Mouse (Mus musculus) kidney, embryonic 15.5 days (tissue): ENCODE results near the gene Rbm20. TPM values are rescaled to one million over a fixed set of nuclear protein-coding genes. Genes with fewer than 3 reads are reported as not detected.

Experiments
- ATAC-seq: fragments of 200-750 bp; cut with Nextera tagmentation; replicated peaks from 2 replicates; pipeline ENCODE4 v1.8.0; 2017; ENCODE audit warnings: moderate TSS enrichment; ENCODE audit not compliant: low FRiP score
- H3K27ac ChIP-seq: fragments of 300-500 bp; sonication (generic); 2 replicates; pipeline ENCODE4 v1.5.1; 2015; ENCODE audit warnings: mild to moderate bottlenecking, inconsistent platforms
- H3K27me3 ChIP-seq: fragments of 300-500 bp; sonication (generic); 2 replicates; pipeline ENCODE4 v1.6.1; 2015; ENCODE audit warnings: inconsistent platforms
- H3K36me3 ChIP-seq: fragments of 300-500 bp; sonication (generic); 2 replicates; pipeline ENCODE4 v1.6.1; 2015; ENCODE audit warnings: inconsistent platforms
- H3K4me1 ChIP-seq: fragments of 300-500 bp; sonication (generic); 2 replicates; pipeline ENCODE4 v1.6.1; 2015; ENCODE audit warnings: inconsistent platforms
- H3K4me2 ChIP-seq: fragments of 300-500 bp; sonication (generic); 2 replicates; pipeline ENCODE4 v1.6.1; 2015; ENCODE audit warnings: moderate library complexity, mild to moderate bottlenecking, inconsistent platforms
- H3K4me3 ChIP-seq: fragments of 300-500 bp; sonication (generic); replicated peaks from 2 replicates; pipeline ENCODE4 v1.5.1; 2015; ENCODE audit warnings: mild to moderate bottlenecking, inconsistent platforms
- H3K9ac ChIP-seq: fragments of 300-500 bp; sonication (generic); 2 replicates; pipeline ENCODE4 v1.6.1; 2015; ENCODE audit warnings: mild to moderate bottlenecking, inconsistent platforms
- H3K9me3 ChIP-seq: fragments of 300-500 bp; sonication (generic); replicated peaks from 2 replicates; pipeline ENCODE4 v1.6.1; 2016; ENCODE audit warnings: inconsistent platforms
- WGBS: fragments of 180-500 bp; shearing (Covaris S2); methylation state at CpG from one replicate; pipeline ENCODE4 v1.1.7; 2015; ENCODE audit warnings: mixed read lengths; 5-methylcytosine and 5-hydroxymethylcytosine counted together
- polyA plus RNA-seq: library from polyadenylated mRNA; unstranded; fragments of >200 nt; fragmentation: Nextera tagmentation; extraction: Ambion mirVana; gene quantifications from 2 replicates; pipeline ENCODE4 v1.2.1, GENCODE M21; 2015

Gene Rbm20
- polyA plus RNA-seq, 1 experiment from 2014 or later = 2.9 TPM

- H3K4me2 ChIP-seq = no peak overlapping the region
- no peak for ATAC-seq
- WGBS = 82% methylated on average over 9 of the region's 9 CpGs
- peaks cover 28% of the 10 kb centered on the region for H3K4me1 ChIP-seq
- no peak overlapping the region for H3K4me3 ChIP-seq
- H3K27me3 ChIP-seq = no peaks in the 10 kb centered on the region
- no peak overlapping the region for H3K9ac ChIP-seq
- no peak overlapping the region for H3K27ac ChIP-seq
- H3K9me3 ChIP-seq = no peaks in the 10 kb centered on the region
- H3K36me3 ChIP-seq = no peaks in the 10 kb centered on the region
Observed at GRCm38 (mm10) chr19:53701434-53701833, 24.3 kb downstream of the Rbm20 start.

GRCm38 (mm10) chr19:53704895-53705823 lies 28.1 kb downstream of the Rbm20 start:
- 7% methylated on average over 29 of the region's 29 CpGs for WGBS
- peak; percentile 86 for ATAC-seq
- Histone ChIP-seq H3K4me2 (peak overlapping the region; percentile 72), H3K9ac (peak overlapping the region; percentile 35; the same call in 1 of the 2 replicates), H3K4me3 (peak overlapping the region; percentile 41), H3K27ac (no peak overlapping the region), H3K9me3 (no peaks in the 10 kb centered on the region), H3K4me1 (peaks cover 11% of the 10 kb centered on the region), H3K27me3 (no peaks in the 10 kb centered on the region), H3K36me3 (no peaks in the 10 kb centered on the region)

GRCm38 (mm10) chr19:53708401-53708800 lies 31.3 kb downstream of the Rbm20 start:
- H3K27me3 ChIP-seq = no peaks in the 10 kb centered on the region
- peaks cover 25% of the 10 kb centered on the region for H3K4me1 ChIP-seq
- WGBS = 80% methylated on average over 11 of the region's 11 CpGs
- H3K4me3 ChIP-seq = no peak overlapping the region
- ATAC-seq = no peak
- H3K27ac ChIP-seq = no peak overlapping the region
- no peak overlapping the region for H3K4me2 ChIP-seq
- H3K9me3 ChIP-seq = no peaks in the 10 kb centered on the region
- H3K9ac ChIP-seq = no peak overlapping the region
- no peaks in the 10 kb centered on the region for H3K36me3 ChIP-seq

GRCm38 (mm10) chr19:53710861-53711260 lies 33.8 kb downstream of the Rbm20 start:
- Histone ChIP-seq H3K4me2 (no peak overlapping the region), H3K27me3 (no peaks in the 10 kb centered on the region), H3K4me3 (no peak overlapping the region), H3K9ac (no peak overlapping the region), H3K9me3 (peaks cover 9% of the 10 kb centered on the region; the same call in 1 of the 2 replicates), H3K4me1 (peaks cover 14% of the 10 kb centered on the region), H3K36me3 (no peaks in the 10 kb centered on the region), H3K27ac (no peak overlapping the region)
- WGBS = 48% methylated on average over 4 of the region's 4 CpGs
- ATAC-seq = 0 out of 2 replicates have a peak, but pooled peaks have one; percentile 60

- Histone ChIP-seq H3K9me3 (peaks cover 9% of the 10 kb centered on the region; the same call in 1 of the 2 replicates), H3K27ac (no peak overlapping the region), H3K9ac (no peak overlapping the region), H3K27me3 (no peaks in the 10 kb centered on the region), H3K4me3 (no peak overlapping the region), H3K4me2 (peak overlapping the region; percentile 5; the same call in 1 of the 2 replicates), H3K36me3 (no peaks in the 10 kb centered on the region), H3K4me1 (peaks cover 14% of the 10 kb centered on the region)
- 11% methylated on average over 8 of the region's 8 CpGs for WGBS
- ATAC-seq = peak; percentile 52
Observed at GRCm38 (mm10) chr19:53711261-53711890, 34.3 kb downstream of the Rbm20 start.

- Histone ChIP-seq H3K4me3 (no peak overlapping the region), H3K27me3 (no peaks in the 10 kb centered on the region), H3K27ac (no peak overlapping the region), H3K36me3 (no peaks in the 10 kb centered on the region), H3K4me1 (peaks cover 14% of the 10 kb centered on the region), H3K9ac (no peak overlapping the region), H3K4me2 (no peak overlapping the region), H3K9me3 (peaks cover 9% of the 10 kb centered on the region; the same call in 1 of the 2 replicates)
- ATAC-seq = no peak
- 75% methylated on average over 7 of the region's 7 CpGs for WGBS
Observed at GRCm38 (mm10) chr19:53712297-53713025, 35.4 kb downstream of the Rbm20 start.

GRCm38 (mm10) chr19:53713364-53713763 lies 36.3 kb downstream of the Rbm20 start:
- H3K27me3 ChIP-seq = no peaks in the 10 kb centered on the region
- H3K4me3 ChIP-seq = no peak overlapping the region
- H3K4me1 ChIP-seq = peaks cover 14% of the 10 kb centered on the region
- no peak overlapping the region for H3K9ac ChIP-seq
- no peak overlapping the region for H3K27ac ChIP-seq
- H3K9me3 ChIP-seq = peaks cover 9% of the 10 kb centered on the region; the same call in 1 of the 2 replicates
- 83% methylated on average over 6 of the region's 6 CpGs for WGBS
- H3K4me2 ChIP-seq = no peak overlapping the region
- no peaks in the 10 kb centered on the region for H3K36me3 ChIP-seq
- no peak for ATAC-seq

GRCm38 (mm10) chr19:53716469-53716868 lies 39.4 kb downstream of the Rbm20 start:
- Histone ChIP-seq H3K36me3 (no peaks in the 10 kb centered on the region), H3K27me3 (no peaks in the 10 kb centered on the region), H3K4me1 (peaks cover 8% of the 10 kb centered on the region), H3K27ac (no peak overlapping the region), H3K9ac (no peak overlapping the region), H3K9me3 (peaks cover 9% of the 10 kb centered on the region; the same call in 1 of the 2 replicates), H3K4me3 (no peak overlapping the region), H3K4me2 (no peak overlapping the region)
- ATAC-seq = no peak
- WGBS = 93% methylated on average over 7 of the region's 7 CpGs

GRCm38 (mm10) chr19:53717364-53717763 lies 40.3 kb downstream of the Rbm20 start:
- H3K4me1 ChIP-seq = 0 out of 2 replicates have a peak, but pooled peaks cover 2% of the 10 kb centered on the region
- peaks cover 9% of the 10 kb centered on the region; the same call in 1 of the 2 replicates for H3K9me3 ChIP-seq
- no peak overlapping the region for H3K9ac ChIP-seq
- WGBS = 92% methylated on average over 9 of the region's 9 CpGs
- H3K4me3 ChIP-seq = no peak overlapping the region
- no peak for ATAC-seq
- no peaks in the 10 kb centered on the region for H3K27me3 ChIP-seq
- H3K27ac ChIP-seq = no peak overlapping the region
- no peak overlapping the region for H3K4me2 ChIP-seq
- no peaks in the 10 kb centered on the region for H3K36me3 ChIP-seq

GRCm38 (mm10) chr19:53722186-53722585 lies 45.1 kb downstream of the Rbm20 start:
- ATAC-seq = no peak
- Histone ChIP-seq H3K36me3 (no peaks in the 10 kb centered on the region), H3K9ac (no peak overlapping the region), H3K4me1 (peaks cover 15% of the 10 kb centered on the region), H3K27ac (no peak overlapping the region), H3K27me3 (no peaks in the 10 kb centered on the region), H3K4me2 (no peak overlapping the region), H3K9me3 (no peaks in the 10 kb centered on the region), H3K4me3 (no peak overlapping the region)
- 87% methylated on average over 5 of the region's 5 CpGs for WGBS

GRCm38 (mm10) chr19:53724053-53724452 lies 46.9 kb downstream of the Rbm20 start:
- no peak overlapping the region for H3K4me3 ChIP-seq
- WGBS = 86% methylated on average over 5 of the region's 5 CpGs
- H3K27me3 ChIP-seq = no peaks in the 10 kb centered on the region
- no peak overlapping the region for H3K27ac ChIP-seq
- H3K4me2 ChIP-seq = no peak overlapping the region
- no peak overlapping the region for H3K9ac ChIP-seq
- no peaks in the 10 kb centered on the region for H3K9me3 ChIP-seq
- peaks cover 20% of the 10 kb centered on the region for H3K4me1 ChIP-seq
- no peak for ATAC-seq
- H3K36me3 ChIP-seq = no peaks in the 10 kb centered on the region
